Mouse (Mus musculus) embryonic stem cell, embryonic (primary cell): ENCODE results near the gene Eftud2.

Experiments used
- CTCF ChIA-PET, 4 experiments: fragments of 300-600 bp in 2 of 4; fragments of 350-600 bp in 2 of 4; sonication (Branson Sonifier 250); formaldehyde crosslinking; loops; one replicate each; lab custom pipeline; 2022; ENCODE audit warnings: inconsistent platforms in 2 of 4; lab: Charles Lee
- POLR2A ChIA-PET, 4 experiments: fragments of 300-600 bp in 2 of 4; fragments of 350-600 bp in 2 of 4; sonication (Branson Sonifier 250); formaldehyde crosslinking; loops; one replicate each; lab custom pipeline; 2022; ENCODE audit warnings: antibody characterized with exemption in 4 of 4, inconsistent platforms in 1 of 4; lab: Charles Lee

Gene Eftud2

DNA sequence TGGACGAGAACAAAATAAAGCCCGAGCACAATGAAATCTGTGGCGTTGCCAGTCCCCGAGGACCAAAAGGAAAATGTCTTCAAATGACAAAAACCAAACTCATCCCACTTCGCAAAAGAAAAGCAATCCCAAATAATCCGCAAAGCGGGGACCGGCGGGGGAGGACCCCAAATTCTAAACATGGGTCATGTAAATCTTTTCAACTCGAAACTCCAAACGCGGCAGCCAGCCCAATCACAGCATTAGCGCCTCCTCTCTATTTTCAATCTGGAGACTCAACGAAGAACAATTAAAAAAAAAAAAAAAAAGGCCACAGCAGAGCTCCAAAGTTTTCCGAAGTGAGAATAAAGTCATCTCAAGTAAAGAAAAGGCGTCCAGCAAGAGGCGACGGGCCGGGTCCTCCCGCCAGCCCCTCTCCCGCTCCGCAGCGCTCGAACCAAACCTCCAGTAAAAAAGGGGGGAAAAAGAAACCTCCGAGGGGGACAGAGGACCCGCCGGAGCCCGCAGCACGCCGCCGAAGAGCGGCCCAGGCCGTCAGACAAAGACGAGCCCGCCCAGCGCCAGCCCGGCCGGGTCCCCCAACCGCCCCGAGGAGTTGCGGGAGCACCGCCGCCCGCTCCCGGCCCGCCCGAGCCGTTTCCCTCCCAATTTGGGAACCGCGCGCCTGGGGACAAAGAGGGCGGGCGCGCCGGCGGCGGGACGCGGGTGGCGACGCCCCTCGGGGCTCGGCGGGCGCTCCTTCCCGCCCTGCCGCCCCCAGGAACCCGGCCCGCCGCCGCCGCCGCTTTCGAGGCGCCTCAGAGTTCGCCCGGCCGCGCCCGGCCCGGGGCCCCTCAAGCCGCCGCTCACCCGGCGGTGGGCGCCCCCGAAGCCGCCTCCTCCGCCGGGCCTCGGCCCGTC, 62.4 kb downstream of the Eftud2 start:
- POLR2A ChIA-PET: interaction anchor here in 2 of 4 experiments (0.6 to 3.1 kb wide), 9 partner anchors 9 to 75 kb away, joined by 3 to 12 read pairs (median 4); partner anchors contain the start of gene Fam187a (in 1 of the 2)

DNA sequence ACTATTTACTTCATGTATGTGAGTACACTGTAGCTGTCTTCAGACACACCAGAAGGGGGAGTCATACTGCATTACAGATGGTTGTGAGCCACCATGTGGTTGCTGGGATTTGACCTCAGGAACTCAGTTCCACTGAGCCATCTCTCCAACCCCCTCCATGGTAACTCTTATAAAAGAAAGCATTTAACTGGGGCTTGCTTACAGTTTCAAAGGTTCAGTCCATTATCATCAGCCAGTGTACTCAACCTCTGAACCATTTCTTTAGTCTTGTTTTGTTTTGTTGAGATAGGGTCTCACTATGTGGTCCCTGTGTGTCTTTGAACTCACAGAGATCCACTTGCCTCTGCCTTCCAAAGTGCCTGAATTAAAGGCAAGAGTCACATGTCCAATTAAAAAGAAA, 65.9 kb downstream of the Eftud2 start:
- POLR2A ChIA-PET: interaction anchor here in 3 of 4 experiments (0.6 to 2.8 kb wide), 13 partner anchors 9 to 324 kb away, joined by 3 to 15 read pairs (median 5); partner anchors contain the start of gene Hexim1 (in 1 of the 3)
- CTCF ChIA-PET: interaction anchor here in 2 of 4 experiments (0.9 to 1.0 kb wide), 2 partner anchors 41 kb away, joined by 3 read pairs; no protein-coding TSS in a partner anchor

More for the DNA sequence above, 62.4 kb downstream of the Eftud2 start:
- CTCF ChIA-PET: interaction anchor here in 1 of 4 experiments (0.5 kb wide), 1 partner anchor 108 kb away, joined by 3 read pairs; no protein-coding TSS in a partner anchor

DNA sequence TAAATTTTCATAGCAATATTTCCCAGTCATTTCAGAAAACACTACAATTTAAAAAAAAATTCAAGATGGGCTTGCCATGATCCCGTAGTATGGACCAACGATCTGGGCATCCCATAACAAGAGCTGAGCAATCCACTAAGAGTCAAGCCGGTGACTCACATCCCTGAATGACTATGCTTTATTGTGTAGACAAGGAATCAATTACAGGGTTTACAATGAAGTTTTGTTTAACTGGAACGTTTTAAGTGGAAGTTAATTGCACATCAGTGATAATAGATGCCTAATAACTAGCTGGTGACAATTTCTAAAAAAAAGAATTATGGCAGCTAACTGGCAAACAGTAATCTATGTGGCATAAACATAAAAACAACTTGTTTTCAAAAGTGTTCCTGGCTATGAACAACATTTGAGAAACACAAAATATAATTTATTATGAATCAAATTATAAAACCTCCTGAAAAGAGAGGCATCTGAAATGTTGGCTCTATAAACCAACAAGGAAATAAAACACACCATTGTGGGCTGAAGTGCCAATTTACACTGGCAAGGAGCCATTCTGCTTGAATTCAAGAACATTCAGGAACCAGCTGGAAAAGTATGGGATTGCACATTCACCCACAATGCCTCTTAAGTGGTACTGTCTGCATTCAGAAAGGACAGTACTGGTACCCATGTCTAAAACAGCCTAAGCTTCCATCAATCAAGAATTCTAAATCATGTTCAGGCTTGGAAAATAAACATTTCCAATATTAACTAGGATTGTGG, 69.9 kb downstream of the Eftud2 start:
- POLR2A ChIA-PET: interaction anchor here in 3 of 4 experiments (0.7 to 3.6 kb wide), 22 partner anchors 9 to 364 kb away, joined by 3 to 18 read pairs (median 4); partner anchors contain the start of genes Gjc1 (in 2 of the 3), Ccdc103 (in 1 of the 3), Eftud2 (in 1 of the 3) and Hexim1 (in 1 of the 3)
- CTCF ChIA-PET: interaction anchor here in 2 of 4 experiments (1.3 to 1.7 kb wide), 2 partner anchors 41 to 121 kb away, joined by 3 to 4 read pairs; no protein-coding TSS in a partner anchor

DNA sequence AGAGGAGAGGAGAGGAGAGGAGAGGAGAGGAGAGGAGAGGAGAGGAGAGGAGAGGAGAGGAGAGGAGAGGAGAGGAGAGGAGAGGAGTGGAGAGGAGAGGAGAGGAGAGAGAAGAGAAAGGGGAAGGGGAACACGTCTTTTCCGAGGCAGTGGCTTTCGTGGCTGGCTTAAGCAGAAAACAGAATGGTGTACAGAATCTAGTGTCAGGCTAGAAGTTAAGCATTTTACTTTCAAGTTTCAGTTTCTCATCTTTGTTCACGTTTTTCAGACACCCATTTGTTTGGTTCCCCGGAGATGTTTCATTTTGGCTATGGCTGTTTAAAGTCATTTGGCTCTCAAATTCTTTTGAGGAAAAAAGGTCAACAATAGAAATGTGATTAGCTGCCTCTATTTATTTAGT, 72.5 kb downstream of the Eftud2 start:
- ChIA-PET CTCF (interaction anchor here in 1 of 4 experiments (0.7 kb wide), 1 partner anchor 21 kb away, joined by 3 read pairs; no protein-coding TSS in a partner anchor), POLR2A (interaction anchor here (0.6 to 3.6 kb wide), 8 partner anchors 8 to 617 kb away, joined by 3 to 11 read pairs (median 4); no protein-coding TSS in a partner anchor)

DNA sequence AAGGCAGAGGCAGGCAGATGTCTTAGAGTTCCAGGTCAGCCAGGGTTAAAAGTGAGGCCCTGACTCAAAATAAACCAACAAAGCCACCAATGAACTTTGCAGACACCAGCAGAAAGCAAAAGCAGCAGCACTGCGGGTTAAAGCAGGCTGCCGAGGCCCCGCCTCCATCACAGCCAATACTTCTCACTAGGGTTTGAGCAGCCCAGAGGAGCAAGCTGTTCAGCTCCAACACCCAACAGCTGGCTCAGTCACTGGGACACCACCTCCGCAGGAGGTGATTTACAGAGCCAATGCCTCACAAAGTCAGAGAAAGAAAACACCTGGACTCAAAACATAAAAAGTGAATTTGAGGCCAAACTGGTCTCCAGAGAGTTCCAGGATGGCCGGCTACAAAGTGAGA, 77.3 kb downstream of the Eftud2 start:
- CTCF ChIA-PET: interaction anchor here in 2 of 4 experiments (0.7 to 1.7 kb wide), 2 partner anchors 28 to 55 kb away, joined by 3 to 5 read pairs; no protein-coding TSS in a partner anchor
- POLR2A ChIA-PET: interaction anchor here in 2 of 4 experiments (0.9 to 2.5 kb wide), 11 partner anchors 9 to 312 kb away, joined by 3 to 11 read pairs (median 4); partner anchors contain the start of genes Gjc1 (in 1 of the 2), Hexim1 (in 1 of the 2) and Higd1b (in 1 of the 2)

DNA sequence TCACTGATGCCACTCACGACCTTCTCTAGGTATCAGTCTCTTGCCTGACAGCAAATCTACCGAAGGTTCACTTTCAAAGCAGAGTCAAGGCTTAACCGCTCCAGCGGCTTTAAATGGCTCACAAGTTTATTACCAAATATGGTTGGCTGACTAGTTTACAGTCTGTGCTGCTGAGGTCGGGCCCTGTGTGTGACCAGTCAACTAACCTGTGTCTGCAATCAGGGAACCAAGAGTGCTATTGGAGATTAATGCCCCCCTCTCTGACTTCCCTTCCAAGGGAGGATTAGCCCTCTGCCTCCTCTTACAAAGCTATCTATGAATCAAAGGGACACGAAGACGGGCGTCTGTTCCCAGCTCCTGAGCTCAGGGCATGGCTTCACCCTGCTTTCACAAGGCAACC, 86.6 kb downstream of the Eftud2 start:
- ChIA-PET CTCF (no interaction called here), POLR2A (interaction anchor here in 3 of 4 experiments (0.5 to 2.5 kb wide), 10 partner anchors 9 to 318 kb away, joined by 3 to 6 read pairs (median 4); partner anchors contain the start of genes Ccdc103 (in 1 of the 3) and Eftud2 (in 1 of the 3))

DNA sequence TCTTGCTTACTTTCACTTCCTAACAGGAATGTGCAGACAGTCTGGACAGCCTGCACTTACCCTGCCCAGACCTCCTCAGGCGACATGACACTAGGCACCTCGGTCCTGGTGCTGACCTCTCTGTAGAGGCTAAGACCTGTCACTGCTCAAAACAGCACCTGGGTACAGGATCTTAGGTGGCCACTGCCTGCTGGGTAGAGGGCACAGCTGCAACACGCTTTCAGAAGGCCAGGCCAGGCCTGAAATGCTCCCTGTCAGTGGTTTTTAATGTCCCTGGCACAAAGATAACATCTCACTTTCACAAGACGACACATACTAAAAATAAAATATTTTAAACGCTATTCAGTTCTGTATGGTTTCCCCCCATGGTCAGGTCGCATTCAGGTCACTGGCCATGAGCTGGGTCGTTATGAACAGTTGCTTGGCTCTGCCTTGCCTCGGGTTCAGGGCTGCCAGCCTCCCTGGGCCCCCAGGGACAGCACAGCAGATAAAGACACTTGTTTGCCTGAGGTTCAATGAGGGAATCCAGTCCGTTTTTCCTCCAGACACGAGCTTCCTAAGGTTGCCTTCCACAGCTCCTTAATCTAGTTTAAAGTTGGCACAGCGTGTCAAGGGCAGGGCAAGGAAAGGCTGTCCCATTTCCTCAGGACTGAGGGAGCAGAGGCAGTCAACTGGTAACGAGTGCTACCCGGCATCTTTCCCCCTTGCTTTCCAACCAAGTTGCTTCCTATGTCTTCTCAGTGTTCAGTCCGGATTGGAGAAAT, 88.9 kb downstream of the Eftud2 start:
- ChIA-PET CTCF (interaction anchor here in 1 of 4 experiments (0.5 kb wide), 1 partner anchor 56 kb away, joined by 8 read pairs; no protein-coding TSS in a partner anchor), POLR2A (interaction anchor here in 2 of 4 experiments (0.6 to 1.4 kb wide), 5 partner anchors 16 to 65 kb away, joined by 3 to 4 read pairs (median 3); no protein-coding TSS in a partner anchor)
